Mouse (Mus musculus) megakaryocyte, embryonic 14.5 days (primary cell): ENCODE data around the gene Topaz1.

ENCODE experiments used
- FLI1 ChIP-seq: IDR thresholded peaks from 2 replicates; pipeline ENCODE4 v1.6.1; 2012; ENCODE audit warnings: low read length, inconsistent platforms, mixed read lengths
- GATA1 ChIP-seq: IDR thresholded peaks from 3 replicates; pipeline ENCODE4 v1.6.1; 2012; ENCODE audit warnings: mixed read lengths, low read length, inconsistent platforms, borderline replicate concordance

DNA sequence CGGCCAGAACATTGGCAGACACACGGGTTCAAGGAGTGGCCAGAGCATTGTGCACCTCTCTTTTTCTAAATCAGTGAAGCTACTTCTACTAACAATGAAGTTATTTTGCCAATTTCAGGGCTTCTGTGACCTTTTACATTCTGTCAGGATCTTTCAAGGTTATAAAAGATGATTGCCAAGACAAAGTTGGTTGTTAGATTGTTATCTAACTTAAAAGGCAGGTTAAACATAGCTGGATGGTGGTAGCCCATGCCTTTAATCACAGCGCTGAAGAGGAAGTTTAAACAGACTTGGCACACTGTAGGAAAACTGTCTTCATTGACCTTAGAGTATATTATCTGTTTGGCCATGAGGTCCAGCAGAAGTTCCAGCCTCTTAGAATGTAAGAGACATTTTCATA lies 98.5 kb downstream of the Topaz1 start:
- no peak for TF ChIP-seq GATA1
- no peak for TF ChIP-seq FLI1
